Mouse (Mus musculus) kidney, postnatal 25 days (tissue): ENCODE data around the gene Cyp2w1.

ENCODE experiments used
- DNase-seq, 2 experiments: peaks; one replicate each; pipeline ENCODE4 v3.0.0; 2021; ENCODE audit warnings: mixed read lengths in 2 of 2

The Cyp2w1 gene

DNA sequence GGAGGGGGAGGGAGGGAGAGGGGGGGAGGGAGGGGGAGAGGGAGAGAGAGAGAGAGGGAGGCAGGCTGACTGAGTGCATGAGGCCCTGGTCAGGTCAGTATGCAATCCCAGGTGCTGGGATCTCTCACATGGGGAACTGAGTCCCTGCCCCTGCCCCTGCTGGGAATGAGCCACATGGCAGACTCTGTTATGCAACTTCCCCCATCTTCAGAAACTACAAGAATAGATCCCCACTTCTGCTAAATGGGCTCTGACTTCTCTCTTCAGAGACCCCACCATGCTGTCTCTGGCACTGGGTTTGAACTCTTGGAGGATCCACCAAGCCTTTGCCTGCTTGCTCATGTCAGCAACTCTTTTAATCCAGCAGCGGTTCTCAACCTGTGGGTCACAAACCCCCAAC is 13.4 kb downstream of the Cyp2w1 start:
- DNase-seq: peak in 1 of 2 experiments; percentile 66

GRCm38 (mm10) chr5:139366484-139366883 is 14.1 kb downstream of the Cyp2w1 start:
- DNase-seq: no peak

DNA sequence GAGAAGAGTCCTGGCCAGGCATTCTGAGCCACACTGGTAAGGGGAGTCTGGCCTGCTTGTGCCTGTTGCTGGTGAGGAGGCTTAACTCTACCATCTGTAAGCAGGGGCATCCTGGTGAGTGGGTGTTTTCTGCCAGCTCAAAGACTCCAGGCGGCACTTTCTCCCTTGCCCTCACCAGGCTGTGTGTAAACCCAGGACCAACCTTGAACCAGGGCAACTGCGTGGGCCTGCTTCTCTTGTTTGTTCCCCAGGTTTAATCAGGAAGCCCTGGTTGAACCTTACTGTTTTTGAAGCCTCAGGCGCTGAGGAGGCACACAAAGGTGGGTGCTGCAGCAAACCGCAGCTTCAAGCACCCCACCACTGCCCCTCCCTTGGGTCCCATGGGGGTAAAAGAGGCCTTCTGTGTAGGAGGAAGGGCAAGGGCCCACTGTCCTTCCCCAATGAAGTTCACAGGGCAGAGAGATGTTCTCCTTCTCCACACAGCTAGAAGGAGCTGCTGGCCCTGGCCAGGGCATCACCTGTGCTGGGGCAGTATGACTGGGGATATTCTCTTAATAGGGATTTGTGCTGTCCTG is 15.6 kb downstream of the Cyp2w1 start:
- DNase-seq: no peak

DNA sequence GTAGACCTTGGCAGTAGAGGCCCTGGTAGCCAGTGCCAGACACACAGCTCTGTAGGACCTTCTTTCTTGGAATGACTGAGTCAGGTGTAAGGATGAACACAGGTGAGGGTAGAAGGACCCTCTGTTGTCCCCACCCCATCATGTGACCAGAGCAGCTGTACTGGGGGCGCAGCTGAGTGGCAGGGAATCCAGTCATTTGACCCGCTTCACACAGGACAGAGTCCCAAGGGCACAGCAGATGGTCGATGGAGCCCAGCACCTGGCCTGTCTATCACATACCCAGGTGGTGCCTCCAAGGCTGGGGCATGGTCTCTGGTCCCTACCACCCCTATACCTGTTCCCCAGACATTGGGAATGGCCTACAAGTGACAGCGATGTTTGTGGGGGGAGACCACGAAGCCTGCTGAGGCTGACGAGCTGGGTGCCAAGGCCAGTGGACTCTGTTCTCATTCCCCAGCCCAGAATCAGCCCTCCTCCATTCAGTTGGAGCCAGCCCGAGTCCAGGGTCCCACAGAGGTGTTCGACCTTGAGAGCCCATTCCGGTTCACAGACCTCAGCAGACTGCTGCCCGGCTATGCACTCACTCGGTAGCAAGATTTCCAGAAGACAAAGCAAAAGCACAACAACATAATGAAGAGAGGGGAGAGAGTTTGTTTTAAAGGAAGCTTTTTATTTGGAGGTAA is 16.4 kb downstream of the Cyp2w1 start:
- peak; percentile 78 to 93 for DNase-seq

DNA sequence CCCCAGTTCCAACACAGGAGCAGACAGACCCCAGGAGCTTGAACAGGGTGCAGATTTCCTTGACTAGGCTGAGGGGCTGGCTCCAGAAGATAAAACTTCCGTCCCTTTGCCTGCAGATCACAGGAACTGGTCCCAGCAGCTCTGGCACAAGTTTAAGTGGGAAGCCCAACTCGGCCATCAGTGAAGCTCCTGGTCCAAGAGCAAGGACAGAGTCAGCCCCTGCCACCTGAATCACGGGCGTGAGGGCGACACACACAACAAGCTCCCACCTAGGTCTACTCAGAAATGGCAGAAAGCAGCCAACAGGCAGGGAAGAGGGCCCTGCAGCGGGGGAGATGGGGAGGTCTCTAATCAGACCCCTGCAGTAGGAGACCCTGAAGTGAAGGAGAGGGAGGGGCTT is 17.9 kb downstream of the Cyp2w1 start:
- no peak for DNase-seq

DNA sequence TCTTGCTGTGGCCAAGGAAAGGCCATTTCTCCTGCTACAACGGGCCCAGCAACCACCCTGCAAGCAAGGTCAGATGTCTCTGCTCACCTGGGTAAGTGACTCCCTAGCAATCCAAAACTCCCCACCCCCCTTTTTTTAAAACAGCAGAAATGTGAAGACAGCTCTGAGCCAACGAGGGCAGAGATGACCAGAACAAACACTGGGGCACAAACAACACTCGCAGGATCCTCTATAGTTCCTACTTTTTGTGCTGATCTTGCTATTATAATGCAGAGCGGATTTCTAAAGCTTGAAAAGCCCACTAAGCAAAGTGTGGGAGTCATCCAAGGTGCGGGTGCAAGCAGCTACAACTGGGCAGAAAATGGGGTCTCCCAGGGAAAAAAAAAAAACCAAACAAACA is 18.7 kb downstream of the Cyp2w1 start:
- DNase-seq: no peak

DNA sequence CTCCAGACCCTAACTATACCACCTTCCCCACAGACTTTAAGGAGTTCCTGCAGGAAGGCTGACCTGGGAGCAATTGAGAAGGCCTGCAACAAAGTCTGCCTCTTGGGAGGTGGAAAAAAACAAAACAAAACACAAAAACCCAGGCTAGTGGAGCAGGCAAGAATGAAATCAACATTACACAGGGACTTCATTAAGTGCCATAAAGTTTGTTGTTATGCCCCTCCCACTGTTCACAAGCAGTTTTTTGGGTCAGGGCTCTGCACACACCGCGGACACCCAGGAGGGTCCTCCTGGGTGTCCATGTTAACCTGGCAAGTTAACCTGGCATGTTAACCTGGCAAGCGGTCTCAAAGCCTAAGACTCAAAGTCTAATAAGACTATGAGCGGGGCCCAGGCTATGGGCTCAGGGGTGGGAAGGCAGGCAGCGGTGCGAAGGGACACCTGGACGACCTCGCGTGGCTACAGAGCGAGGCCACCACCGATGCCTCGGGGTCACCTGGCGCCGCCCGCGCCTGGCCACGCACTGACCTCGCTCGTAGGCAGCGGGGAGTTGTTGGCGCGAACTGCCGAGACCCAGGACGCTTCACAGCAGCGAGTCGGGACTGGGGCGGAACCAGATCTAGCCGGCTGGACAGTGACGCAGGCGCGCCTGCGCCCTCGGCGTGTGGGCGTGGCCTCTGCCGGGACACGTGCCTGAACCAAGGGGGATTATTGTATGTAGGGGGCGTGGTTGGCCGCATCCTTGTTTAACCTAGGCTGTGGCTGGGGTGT is 19.4 kb downstream of the Cyp2w1 start:
- DNase-seq: peak; percentile 95 to 97

- no peak for DNase-seq
Observed at GRCm38 (mm10) chr5:139373126-139373525, 20.7 kb downstream of the Cyp2w1 start.

DNA sequence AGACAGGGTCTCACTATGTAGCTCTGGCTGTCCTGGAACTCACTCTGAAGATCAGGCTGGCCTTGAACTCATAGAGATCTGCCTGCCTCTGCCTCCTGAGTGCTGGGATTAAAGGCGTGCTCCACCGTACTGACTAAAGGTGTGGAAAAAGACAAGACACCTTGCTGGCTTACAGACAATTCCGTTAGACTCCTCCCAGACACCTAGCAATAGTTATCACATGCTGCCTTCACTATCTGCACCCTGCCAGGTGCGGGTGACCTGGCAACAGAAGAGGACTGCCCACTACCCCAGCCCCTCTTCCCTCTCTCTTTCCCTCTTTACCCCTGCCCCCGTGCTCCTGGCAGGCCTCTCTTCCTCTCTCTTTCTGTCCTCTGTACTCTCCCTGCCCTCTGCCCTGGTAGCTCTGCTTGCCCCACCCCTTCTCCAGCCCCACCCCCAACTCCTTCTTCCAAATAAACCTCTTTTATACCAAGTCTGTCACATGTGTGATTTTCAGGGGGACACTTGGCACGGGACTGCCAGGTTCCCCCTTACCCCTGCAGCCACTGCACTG is 21.6 kb downstream of the Cyp2w1 start:
- peak; percentile 55 to 81 for DNase-seq

DNA sequence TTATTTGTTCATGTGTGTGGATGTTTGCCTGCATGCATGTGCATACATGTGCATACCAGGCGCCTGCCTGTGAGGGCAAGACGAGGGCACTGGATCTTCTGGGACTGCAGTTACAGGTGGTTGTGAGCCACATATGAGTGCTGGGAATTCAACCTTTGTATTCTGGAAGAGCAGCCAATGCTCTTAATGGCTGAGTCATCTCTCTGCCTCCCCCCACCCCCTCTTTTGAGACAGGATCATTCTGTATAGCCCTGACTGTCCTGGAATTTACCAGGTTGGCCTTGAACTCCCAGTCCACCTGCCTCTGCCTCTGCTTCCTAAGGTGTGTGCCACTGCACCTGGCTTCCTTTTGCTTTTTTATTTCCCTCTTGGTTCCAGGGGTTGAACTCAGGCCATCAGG is 22.4 kb downstream of the Cyp2w1 start:
- no peak for DNase-seq

DNA sequence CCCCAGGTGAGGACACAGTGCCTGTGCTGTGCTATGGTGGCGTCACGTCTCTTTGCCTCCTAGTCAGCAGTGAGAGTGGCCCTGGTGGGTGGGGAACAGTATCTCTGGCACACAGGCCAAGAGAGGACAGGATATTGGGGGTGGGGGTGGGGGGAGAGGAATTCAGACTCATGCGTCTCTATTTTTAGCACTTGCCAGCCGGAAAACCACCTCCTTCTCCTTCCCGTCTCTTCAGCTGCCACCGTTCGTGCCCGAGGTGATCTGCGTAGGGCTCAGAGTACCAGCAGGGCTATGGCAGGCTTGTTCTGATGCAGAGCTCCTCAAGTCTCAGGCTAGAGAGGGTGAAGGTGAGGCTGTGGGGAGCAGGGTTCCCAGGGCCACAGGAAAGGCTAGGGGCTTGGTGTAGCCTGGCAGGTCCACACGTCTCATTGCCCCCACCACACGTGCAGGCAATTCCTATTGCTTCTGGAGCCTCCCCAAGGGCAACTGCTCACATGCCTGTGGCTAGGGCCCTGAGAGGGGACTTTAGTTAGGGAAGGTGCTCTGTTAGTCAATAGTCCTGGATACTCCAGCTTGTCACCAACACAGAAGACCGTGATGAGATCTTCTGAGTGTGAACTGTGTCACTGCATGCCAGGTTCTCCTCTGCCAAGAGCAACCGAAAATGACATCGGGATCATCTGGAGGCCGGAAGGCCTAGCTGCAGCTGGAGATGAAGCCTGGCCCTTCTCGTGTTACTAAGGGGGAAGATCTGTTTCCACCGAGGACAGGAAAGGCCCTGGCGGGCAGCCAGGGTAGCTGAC is 25.3 kb downstream of the Cyp2w1 start, which contains the start of gene Gpr146:
Gene Gpr146 (plus strand): TSS at position 230 of the 803 bp plus-strand sequence.
- DNase-seq: peak; percentile 87 to 92

DNA sequence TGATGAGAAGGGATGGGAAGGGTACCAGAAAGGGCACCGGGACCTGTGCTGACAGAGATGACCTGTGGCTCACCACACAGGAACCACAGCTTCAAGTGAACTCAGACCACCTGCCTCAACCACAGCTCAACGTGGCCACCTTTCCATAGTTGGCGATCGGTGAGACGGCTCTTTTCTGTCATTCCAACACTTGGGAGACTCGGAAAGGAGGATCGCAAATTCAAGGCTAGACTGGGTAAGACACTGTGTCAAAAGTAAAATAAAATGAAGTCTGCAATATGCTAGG is 25.8 kb downstream of the Cyp2w1 start:
- no peak for DNase-seq

DNA sequence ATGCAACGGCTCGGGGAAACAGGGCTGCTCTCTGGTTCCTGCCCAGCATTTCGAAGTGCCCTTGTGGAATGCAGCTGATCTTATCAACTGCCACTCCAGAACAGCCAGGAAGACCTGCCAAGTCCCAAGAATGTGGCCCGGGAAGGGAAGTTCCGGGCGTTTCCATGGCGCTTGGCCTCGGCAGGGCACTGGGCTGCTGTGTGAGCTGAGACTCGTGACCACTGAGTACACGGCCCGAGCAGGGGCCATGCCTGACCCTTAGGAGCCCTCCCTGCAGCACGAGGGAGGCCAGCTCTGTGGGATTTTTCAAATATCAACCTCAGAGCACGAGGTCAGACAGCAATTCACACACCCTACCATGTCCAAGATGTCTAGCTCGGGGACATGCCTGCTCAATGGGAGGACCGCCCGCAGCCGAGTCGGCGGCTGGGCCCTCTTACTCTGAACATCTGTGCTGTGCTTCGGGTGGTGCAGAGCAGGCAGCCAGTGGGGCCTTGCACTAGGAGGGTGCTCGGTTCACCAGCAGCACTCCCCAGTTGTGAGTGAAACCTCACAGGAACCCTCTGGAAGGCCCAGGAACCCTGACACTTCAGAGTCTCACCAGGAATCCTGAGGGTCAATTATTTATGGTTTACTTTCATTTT is 26.7 kb downstream of the Cyp2w1 start:
- DNase-seq: peak; percentile 93 to 97

GRCm38 (mm10) chr5:139379771-139380384 is 27.5 kb downstream of the Cyp2w1 start:
- DNase-seq: peak in 1 of 2 experiments; percentile 32

DNA sequence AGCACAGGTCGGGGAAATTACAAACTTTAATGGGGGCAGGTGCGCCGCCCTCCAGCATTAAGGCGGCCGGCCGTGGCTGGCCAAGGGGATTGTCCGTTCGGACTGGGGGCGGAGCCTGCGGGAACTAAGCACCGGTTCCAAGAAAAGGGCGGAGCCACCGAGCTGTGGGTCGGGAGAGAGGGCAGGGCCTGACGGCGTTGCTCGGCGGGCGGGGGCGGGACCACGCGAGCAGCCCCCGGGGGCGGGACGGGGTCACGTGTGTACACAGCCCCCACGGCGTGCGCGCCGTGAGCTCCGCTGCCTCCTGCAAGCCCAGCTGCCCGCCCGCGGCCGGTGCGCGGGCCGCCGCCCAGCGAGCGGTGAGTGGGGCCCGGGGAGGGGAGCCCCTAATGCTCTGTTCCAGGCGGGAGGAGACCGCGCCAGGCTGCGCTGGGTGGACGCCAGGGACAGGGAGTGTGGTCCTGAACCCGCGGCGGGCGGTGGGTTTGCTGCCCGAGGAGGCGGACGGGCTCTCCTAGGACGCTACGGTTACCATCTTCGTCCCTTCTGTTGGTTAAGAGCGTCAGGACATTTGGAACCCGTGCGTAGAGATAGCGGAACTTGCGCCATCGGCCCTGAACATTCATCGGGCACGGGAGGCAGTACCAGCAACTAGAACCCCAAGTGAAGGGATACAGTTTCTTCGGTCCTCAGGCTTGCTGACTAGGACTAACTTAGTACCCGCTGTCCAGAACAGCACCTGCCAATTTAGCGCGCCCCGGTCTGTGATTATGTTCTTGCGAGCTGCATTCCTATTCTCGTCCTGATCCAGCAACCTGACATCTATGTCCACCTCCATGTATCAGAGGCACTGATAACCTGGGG is 28.2 kb downstream of the Cyp2w1 start:
- peak; percentile 99 for DNase-seq

- DNase-seq: peak; percentile 53 to 79
Observed at GRCm38 (mm10) chr5:139381586-139382513, 29.4 kb downstream of the Cyp2w1 start.

DNA sequence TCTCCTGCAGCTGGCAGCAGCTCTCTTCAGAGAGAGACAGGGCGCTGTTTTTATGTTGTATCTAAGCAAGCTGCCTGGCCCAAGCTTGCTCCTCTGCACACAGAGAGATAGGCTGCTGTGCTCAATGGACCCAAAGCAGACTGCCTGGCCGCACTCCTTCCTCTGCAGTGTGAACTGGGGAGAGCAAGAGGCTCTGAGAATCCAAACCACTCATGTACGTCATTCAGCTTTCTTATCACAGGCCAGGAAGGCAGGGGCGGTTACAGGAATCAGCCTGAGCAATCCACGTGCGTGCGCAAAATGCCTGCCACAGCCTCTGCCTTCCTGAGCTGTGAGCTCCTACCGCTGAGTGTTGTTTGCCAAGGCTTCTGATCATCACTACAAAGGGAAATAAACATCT is 30.3 kb downstream of the Cyp2w1 start:
- peak; percentile 62 to 84 for DNase-seq

DNA sequence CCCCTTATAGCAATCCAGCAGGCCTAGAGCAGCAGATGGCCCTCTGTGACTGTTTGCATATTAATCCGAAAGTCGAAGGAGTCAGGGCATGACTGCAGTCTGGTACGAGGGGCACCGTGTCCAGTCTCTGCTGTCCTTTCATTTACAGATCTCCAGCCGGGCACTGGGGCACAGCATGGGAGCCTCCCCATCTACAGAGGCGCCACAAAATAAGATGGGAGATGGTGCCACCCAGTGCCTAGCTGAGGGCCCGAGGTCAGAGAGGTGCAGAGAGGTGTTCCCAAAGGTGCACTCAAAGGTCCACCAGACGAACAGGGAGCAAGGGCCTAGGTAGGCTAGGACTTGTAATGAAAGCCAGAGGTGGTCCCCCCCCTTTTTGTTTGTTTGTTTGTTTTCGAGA is 30.8 kb downstream of the Cyp2w1 start:
- no peak for DNase-seq

- peak; percentile 63 to 90 for DNase-seq
Observed at GRCm38 (mm10) chr5:139384531-139384930, 32.1 kb downstream of the Cyp2w1 start.

- no peak for DNase-seq
Observed at GRCm38 (mm10) chr5:139386047-139386446, 33.6 kb downstream of the Cyp2w1 start.
